Mouse (Mus musculus) cerebral cortex, adult 2 months (tissue): ENCODE measurements around the gene Zc3h18.

Experiments
- WGBS: fragments of 180-500 bp; shearing (Covaris S2); methylation state at CpG from one replicate; pipeline ENCODE4 v1.1.7; 2018; 5-methylcytosine and 5-hydroxymethylcytosine counted together

Gene Zc3h18

DNA sequence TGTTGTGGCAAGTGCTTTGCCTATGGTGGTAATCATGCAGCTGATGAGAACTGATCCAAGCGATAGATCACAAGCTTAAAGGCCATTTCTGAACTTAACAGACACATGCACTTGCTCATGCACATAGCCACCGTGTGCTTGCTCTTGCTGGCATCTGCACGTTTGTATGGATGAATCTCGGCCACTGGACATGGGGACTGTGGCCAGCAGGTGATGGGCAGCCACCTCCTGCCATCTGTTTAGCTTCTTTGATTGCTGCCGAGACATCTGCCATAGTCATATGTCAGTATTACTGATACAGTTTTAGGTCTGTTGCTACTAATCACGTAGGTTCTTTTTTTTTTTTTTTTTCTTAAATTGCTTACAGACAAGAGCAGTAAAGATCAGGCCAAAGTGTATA is 18.9 kb downstream of the Zc3h18 start:
- WGBS: 74% methylated on average over 6 of the region's 6 CpGs

DNA sequence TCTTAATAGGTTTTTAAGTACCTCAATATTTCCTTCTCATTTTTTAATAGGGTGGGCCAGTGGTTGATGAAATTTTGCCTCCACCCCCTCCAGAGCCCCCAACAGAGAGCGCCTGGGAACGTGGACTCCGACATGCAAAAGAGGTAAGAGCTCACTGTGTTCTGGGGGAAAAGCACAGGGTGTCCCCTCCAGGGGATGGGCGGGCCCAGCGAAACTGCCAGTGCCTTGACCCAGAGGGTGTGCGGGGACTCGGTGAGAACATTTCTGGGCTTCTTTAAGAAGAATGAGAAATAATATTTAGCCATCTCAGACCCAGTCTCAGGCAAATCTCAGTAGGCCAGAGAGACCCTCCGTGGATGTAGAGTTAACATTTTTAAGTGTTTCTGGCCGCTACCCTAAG is 21.8 kb downstream of the Zc3h18 start:
- WGBS: 94% methylated on average over 9 of the region's 9 CpGs

DNA sequence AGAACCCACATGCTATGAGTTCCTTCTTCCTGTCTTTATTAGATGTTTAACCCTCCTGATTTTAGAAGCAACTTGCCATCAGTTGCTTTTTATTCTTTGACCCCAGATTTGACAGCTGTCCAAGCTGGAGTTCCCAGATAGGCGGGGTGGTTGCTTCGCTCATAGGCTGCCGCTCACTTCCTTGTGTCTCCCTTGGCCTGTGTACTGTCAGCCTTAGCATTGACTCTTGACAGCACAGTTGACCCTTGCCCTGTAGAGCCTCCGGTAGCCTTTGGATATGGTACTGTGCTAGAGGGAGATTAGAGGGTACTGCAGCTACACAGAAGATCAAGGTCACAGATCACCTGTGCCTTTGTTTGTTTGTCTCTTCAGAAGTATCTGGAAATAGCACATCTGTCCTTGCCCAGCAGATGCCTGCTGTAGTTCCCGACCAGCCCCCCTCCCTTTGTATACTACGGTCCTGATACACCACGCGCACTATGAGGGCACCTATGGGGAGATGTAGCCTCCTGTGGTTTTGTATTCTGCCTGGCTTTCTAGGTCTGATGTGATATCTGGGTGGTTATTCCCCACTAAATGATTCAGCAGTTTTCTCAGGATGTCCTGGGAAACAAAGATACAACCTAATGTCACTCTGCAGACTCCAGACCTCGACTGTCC is 28.9 kb downstream of the Zc3h18 start:
- 93% methylated on average over 9 of the region's 9 CpGs for WGBS

DNA sequence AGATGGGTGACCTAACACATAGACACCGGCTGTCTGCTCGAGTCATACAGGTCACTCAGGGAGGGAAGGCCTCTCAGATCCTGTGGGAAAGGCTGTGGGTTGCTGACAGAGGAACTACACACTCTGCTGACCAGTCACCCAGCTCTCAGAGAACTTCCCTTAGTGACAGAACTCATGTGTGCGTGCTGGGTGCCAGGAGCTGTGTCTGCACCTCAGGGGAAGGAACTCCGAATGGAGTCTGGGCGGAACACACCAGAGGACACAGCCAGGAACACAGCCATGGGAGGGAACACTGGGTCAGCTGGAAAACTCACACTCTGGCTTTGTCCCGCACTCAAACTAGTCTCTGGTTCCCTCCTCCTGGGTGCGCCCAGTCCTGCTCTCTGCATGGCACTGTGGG is 31.3 kb downstream of the Zc3h18 start:
- 91% methylated on average over 7 of the region's 7 CpGs for WGBS

- 71% methylated on average over 9 of the region's 9 CpGs for WGBS
Observed at GRCm38 (mm10) chr8:122414311-122414710, 37.9 kb downstream of the Zc3h18 start.

DNA sequence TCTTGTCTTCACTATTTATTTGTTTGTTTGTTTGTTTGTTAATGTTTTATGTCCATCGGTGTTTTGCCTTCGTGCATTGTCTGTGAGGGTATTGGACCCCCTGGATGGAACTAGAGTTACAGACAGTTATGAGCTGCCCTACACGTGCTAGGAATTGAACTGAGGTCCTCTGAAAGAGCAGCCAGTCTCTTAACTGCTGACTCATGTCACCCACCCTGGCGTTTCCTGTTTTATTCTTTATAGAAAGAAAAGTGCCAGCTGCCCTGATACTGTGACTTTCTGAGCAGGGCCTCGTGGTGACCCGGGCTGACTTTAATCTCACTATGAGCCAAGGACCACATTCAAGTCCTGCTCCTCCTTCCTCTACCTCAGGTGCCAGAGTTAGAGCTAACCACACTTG is 39.1 kb downstream of the Zc3h18 start:
- 75% methylated on average over 6 of the region's 6 CpGs for WGBS

DNA sequence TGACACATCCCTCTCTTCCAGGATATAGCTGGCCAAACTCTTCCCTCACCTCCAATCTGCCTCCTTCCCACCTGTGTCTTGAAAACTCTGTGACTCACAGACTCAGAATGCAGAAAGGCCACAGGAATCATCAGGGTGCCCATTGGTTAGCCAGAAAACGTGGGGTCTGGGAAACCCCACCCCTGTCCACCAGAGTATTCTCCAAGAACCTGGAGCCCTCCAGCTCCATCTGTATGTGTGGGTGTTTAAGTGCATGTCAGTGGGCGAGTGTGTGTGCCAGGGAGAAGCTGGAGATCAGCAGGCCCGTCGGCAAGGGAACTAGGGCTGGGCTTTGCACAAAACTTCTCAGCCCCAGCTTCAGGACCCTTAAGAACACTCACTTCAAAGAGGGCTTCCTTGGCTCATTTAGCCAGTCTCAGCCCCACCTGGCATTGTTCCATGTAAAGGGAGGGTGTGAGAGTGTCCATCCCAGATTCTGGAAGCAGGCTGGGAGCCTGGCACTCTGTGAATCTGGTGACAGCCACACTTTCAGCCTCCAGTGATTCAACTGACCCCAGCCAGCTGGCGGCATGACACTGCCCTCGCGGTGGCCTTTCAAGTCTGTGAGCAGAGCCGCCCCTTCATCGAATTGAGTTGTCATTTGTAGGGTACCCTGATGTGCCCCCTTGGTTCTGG is 43.6 kb downstream of the Zc3h18 start:
- WGBS: 39% methylated on average over 9 of the region's 9 CpGs

GRCm38 (mm10) chr8:122421376-122422070 is 45.1 kb downstream of the Zc3h18 start, which contains the start of gene Il17c:
Il17c (plus strand) TSS chr8:122422020.
- 82% methylated on average over 14 of the region's 14 CpGs for WGBS

DNA sequence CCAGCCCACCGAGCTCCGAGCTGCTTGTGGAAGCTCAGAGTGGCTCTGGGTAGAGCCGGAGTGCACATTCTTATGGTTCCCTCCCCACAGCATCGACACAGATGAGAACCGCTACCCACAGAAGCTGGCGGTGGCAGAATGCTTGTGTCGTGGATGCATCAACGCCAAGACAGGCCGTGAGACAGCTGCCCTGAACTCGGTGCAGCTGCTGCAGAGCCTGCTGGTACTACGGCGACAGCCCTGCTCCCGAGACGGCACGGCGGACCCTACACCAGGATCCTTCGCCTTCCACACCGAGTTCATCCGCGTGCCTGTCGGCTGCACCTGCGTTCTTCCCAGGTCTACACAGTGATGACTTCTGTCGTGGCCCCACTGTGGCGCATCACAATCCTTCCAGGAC is 46.8 kb downstream of the Zc3h18 start:
- WGBS: 87% methylated on average over 24 of the region's 24 CpGs

DNA sequence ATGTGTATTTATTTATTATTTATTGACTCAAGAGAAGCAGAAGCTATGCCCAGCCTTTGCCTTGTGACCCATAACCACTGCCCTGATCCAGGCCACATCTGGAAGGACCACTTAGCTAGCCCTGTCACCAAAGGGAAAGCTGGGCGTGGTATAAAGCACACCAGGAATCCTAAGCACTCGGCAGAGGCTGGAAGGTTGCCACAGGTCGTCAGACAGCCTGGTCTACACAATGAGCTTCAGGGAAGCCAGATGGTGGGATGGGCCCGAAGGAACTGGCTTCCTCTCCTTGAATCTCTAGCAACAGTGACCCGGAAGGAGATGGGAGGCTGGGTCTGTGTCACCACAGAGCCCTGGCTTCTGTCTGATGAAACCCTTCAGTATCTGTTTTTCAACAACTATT is 47.2 kb downstream of the Zc3h18 start:
- 51% methylated on average over 5 of the region's 5 CpGs for WGBS

- 82% methylated on average over 9 of the region's 9 CpGs for WGBS
Observed at GRCm38 (mm10) chr8:122426145-122426544, 49.7 kb downstream of the Zc3h18 start.

DNA sequence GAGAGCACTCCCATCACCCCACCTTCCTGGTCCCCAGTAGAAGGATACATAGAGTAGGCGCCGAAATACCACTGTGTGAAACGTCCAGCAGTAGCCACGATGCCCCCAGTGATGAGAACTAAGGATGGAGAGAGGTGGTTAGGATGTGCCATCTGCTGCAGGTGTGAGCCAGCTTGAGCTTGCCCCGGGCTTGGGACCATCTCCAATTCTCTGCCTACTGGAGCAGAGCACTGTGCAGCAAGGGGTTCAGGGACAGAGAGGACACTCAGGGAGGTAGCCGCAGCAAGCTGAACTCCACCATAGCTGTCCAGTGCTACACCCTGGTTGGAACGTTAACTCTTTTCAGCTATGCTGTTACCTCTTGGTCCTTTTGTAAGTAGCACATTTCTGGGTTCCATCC is 51.2 kb downstream of the Zc3h18 start:
- 93% methylated on average over 7 of the region's 7 CpGs for WGBS

GRCm38 (mm10) chr8:122428163-122428562 is 51.8 kb downstream of the Zc3h18 start:
- 90% methylated on average over 9 of the region's 9 CpGs for WGBS

DNA sequence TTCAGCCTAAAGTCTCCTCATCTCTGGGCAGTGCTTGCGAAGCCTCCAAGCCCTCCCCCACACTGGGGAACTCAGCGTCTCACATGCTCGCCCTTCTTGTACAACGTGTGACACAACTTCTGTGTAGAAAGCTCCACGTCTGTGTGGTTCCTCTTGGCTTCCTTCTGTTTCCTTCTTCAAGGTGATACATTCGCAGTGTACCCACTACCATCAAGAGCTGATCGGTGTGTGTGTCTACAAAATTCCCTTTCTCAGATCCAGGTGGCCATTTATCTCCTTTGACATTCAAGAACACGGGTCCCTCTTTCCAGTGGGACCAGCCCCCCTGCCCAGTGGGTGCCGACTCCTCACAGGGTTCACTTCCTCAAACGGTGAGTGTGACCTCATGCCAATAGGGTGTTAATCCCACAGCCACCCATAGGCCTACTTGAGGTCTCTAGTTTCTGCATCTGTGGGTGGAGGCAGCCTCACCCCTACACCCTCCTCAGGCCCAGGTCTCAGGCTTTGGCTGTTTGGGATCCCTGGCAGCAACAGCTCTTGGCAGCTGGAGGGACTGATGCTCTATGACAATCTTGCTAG is 53.7 kb downstream of the Zc3h18 start:
- 68% methylated on average over 10 of the region's 10 CpGs for WGBS

GRCm38 (mm10) chr8:122430646-122431045 is 54.2 kb downstream of the Zc3h18 start:
- WGBS: 91% methylated on average over 3 of the region's 3 CpGs

DNA sequence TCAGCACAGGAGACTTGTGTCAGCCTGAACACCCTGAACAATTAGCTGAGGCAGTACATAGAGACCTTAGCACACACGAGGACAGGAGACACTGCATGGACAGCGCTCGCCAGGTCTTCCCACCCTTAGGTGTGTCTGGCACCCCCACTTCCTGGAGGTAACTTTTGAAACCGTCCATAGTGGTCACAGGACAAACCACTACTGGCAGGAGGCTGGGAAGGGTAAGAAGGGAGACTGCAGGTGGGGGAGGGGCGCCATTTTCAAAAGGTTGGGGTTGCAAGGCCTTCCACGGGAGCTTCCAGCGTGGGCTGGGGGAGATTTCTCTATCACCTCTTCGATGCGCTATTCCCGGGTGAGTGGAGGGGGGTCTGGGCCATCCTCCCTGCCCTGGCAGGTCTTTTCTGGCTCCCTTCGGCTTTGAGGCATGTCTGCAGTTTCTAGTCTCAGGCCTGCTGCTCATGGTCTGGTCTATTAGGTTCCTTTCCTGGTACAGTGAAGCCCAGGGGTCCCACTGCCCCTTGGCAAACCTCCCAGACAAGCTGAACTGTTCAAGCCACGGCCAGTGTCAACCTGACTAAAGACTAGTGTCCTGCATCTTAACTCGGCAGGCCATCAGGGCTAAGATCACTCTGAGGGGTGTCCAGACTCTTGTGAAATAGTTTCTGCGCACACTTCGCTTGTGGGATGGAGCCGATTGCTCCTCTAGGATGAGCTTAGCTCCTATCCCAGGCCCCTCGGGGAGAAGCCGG is 55.5 kb downstream of the Zc3h18 start:
- 59% methylated on average over 18 of the region's 18 CpGs for WGBS

GRCm38 (mm10) chr8:122432443-122433268 is 56.2 kb downstream of the Zc3h18 start, which contains the start of gene Cyba:
Cyba (minus strand) TSS chr8:122432930.
- WGBS: 29% methylated on average over 45 of the region's 45 CpGs

- WGBS: 79% methylated on average over 11 of the region's 11 CpGs
Observed at GRCm38 (mm10) chr8:122433269-122433905, 57.0 kb downstream of the Zc3h18 start.

GRCm38 (mm10) chr8:122435375-122435774 is 59.0 kb downstream of the Zc3h18 start:
- WGBS: 91% methylated on average over 6 of the region's 6 CpGs

- WGBS: 96% methylated on average over 9 of the region's 9 CpGs
Observed at GRCm38 (mm10) chr8:122436146-122436545, 59.7 kb downstream of the Zc3h18 start.
